Mouse (Mus musculus): ENCODE results near the gene Gimap1. TPM values are rescaled to one million over a fixed set of nuclear protein-coding genes. Genes with fewer than 3 reads are reported as not detected.
A peak's percentile ranks its signal among the peaks of the same experiment; 100 is the strongest.

Gene Gimap1
- 1 to 10 TPM; 1.9 to 3.1 TPM for total RNA-seq (2021)

- DNase-seq (ENCODE audit: low spot score in 2 of 2) = no peak
- intact Hi-C loops (cut with DNase I) = no loop called here
Observed at GRCm38 (mm10) chr6:48738961-48739779, at the start of gene Gimap1. TSS of gene Gimap1 (plus strand) at chr6:48739054.

DNA sequence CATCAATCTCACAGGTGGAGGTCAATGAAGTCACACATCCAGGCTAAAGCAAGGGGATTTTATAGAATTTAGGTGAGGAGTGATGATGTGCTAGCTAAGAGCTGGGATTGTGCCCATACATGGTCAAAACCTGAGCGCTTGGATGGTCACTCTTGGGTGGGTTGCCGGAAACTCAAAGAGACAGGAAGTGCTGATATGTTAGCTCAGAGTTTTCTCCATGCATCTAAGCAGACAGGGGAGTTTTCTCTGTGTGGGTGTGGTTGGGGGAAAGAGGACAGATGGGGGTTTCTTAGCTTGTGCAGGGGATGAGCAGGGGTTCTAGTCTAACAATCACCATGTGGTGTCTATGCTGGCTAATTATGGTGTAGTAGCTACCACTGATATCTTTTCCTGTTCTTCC is 49.5 kb upstream of the Gimap1 start:
- intact Hi-C loops (cut with DNase I) = no loop called here
- no peak for DNase-seq (ENCODE audit: low spot score in 2 of 2)

GRCm38 (mm10) chr6:48692962-48693361 is 45.9 kb upstream of the Gimap1 start:
- no peak for DNase-seq (ENCODE audit: low spot score in 2 of 2)
- intact Hi-C loops (cut with DNase I) = no loop called here

DNA sequence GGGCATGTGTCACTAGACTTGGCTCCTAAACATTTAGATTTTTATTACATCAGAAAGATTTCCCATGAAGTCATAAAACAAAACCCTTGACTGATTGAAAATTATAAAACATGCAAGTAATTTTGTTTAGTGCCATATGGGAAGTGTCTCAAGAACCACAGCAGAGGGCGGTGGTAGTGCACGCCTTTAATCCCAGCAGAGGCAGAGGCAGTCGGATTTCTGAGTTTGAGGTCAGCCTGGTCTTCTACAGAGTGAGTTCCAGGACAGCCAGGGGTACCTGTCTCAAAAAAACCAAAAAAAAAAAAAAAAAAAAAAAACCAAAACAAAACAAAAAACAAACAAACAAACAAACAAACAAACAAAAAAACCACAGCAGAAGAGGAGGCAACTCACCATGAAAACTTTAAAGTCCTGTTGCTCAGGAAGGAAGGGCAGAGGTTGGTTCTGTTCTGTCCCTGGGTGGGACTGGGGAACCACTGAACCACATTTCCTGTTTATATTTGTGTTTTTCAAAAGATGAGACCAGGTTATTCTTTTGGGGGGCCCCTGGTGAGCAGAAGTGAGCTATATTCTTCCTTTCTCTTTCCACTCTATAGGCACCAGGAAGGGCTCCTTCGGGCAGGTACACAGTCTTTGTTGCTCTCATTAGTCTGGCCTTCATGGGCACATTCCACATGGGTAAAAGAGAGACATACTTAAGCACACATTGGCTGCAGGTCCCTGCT is 41.9 kb upstream of the Gimap1 start:
- DNase-seq (ENCODE audit: low spot score in 2 of 2) = no peak
- intact Hi-C loops (cut with DNase I) = no loop called here

GRCm38 (mm10) chr6:48697555-48697930 is 41.3 kb upstream of the Gimap1 start:
- no peak for DNase-seq (ENCODE audit: low spot score in 2 of 2)
- intact Hi-C loops (cut with DNase I) = no loop called here

DNA sequence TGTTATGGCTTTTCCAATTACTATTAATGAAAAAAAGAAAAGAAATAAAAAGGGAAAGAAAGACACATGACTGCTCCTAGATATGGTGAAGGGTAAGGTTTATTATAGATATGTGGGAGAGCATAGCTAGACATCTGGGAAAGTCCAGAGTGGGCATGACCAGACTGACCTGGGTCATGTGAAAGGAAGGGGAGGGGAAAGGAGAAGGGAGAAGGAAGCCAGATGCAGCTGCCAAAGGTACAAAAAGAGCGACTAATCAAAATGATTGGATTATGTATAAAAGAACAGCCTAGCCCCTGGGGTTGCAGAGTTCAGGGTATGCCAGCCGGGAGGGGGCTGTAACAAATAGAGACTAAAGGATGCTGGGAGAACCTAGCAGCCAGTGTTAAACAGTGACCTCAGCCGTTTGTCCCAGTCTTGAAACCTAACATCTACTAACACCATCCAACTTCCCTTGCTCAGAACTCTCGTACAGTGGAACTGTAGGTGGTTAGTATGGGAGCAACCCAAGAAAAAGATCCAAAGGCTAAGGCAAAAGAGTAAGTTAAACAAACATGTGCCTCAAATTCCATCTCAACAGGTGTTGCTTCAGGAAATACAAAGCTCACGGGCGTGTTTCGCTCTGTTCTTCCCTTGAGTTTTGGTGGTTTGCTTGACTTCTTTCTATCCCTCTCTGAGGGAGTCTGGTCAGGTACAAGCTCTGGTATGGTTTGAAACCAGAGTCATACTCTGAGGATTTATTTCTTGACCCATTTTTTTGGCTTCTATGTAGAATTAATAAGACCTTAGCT is 40.6 kb upstream of the Gimap1 start:
- no peak for DNase-seq (ENCODE audit: low spot score in 2 of 2)

GRCm38 (mm10) chr6:48698888-48699287 is 40.0 kb upstream of the Gimap1 start:
- intact Hi-C loops (cut with DNase I) = no loop called here
- no peak for DNase-seq (ENCODE audit: low spot score in 2 of 2)

More for the DNA sequence above, 40.6 kb upstream of the Gimap1 start:
- intact Hi-C loops (cut with DNase I) = no loop called here

GRCm38 (mm10) chr6:48700251-48701075 is 38.4 kb upstream of the Gimap1 start:
- no peak for DNase-seq (ENCODE audit: low spot score in 2 of 2)
- intact Hi-C loops (cut with DNase I) = no loop called here

DNA sequence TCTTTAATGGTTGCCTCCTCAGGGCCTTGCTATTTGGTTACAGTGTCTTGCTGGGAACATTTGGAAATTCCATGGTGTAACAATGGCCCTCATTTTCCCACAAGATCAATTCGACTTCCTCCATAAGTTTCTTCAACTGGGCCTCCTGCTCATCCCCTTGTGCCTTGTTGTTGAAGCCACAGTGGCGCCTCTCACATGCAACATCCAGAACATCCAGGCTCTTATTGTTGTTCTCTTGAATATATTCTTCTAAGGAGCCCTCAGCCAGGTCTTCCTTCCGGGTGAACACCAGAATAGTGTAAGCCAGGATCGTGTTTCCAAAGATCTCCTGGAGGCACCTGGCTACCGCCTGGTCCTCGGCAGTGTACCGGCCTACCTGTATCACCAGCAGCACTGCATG is 36.7 kb upstream of the Gimap1 start:
- intact Hi-C loops (cut with DNase I) = no loop called here
- DNase-seq (ENCODE audit: low spot score in 2 of 2) = no peak

GRCm38 (mm10) chr6:48702601-48703000 is 36.3 kb upstream of the Gimap1 start:
- intact Hi-C loops (cut with DNase I) = no loop called here
- no peak for DNase-seq (ENCODE audit: low spot score in 2 of 2)

- no peak for DNase-seq (ENCODE audit: low spot score in 2 of 2)
- intact Hi-C loops (cut with DNase I) = no loop called here
Observed at GRCm38 (mm10) chr6:48704146-48704545, 34.7 kb upstream of the Gimap1 start.

GRCm38 (mm10) chr6:48706130-48706529 is 32.7 kb upstream of the Gimap1 start:
- intact Hi-C loops (cut with DNase I) = no loop called here
- DNase-seq (ENCODE audit: low spot score in 2 of 2) = no peak

DNA sequence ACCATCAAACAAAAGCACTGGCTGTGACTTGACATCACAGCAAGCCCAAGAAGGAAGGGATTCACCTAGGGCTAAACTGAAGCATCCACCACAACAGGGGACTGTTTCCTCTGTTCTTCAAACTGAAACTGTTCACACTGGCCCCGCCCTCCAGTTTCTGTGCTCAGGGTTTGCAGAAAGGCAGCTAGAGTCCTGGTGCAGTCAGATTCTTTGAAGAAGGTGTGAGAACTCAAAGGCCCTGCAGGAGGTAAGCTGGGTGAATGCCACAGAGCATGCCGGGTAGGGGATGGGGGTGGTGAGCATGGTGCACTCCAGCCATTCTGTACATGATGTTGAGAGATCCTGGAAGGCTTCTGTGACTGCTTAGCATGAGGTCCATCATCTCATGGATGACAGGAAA is 20.4 kb upstream of the Gimap1 start, which contains the start of the genes Gm28053 and Gimap7:
Gm28053 (plus strand) TSS at position 153 of the 400 bp plus-strand sequence.
Gimap7 (plus strand) TSS at position 167 of the 400 bp plus-strand sequence.
- DNase-seq (ENCODE audit: low spot score in 2 of 2) = no peak
- intact Hi-C loops (cut with DNase I) = no loop called here

DNA sequence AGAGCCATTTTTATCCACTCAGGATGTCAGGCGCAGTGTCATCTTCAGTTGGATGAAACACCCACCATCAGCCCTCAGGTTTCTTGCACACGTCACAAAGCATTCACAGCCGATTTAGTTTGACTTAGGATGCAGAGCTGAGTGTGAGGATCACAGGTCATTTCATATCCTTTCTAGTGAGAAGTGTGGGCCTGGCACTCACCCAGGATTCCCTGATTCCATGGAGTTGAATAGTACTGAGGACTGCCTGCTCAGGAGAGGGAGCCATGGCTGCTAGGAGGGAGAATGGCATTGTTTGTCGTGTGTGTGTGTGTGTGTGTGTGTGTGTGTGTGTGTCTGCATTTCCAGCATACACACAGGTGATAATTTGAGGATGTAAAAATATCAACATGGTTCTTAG is 18.5 kb upstream of the Gimap1 start:
- no peak for DNase-seq (ENCODE audit: low spot score in 2 of 2)
- intact Hi-C loops (cut with DNase I) = no loop called here

DNA sequence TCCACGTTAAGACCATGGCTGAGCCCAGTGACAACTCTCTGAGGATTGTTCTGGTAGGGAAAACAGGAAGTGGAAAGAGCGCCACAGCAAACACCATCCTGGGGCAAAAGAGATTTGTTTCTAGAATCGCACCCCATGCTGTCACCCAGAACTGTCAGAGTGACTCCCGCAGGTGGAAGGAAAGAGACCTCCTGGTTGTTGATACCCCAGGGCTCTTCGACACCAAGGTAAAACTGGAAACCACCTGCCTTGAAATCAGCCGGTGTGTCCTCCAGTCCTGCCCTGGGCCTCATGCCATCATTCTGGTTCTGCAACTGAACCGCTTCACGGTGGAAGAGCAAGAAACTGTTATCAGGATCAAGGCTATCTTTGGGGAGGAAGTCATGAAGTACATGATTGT is 15.4 kb upstream of the Gimap1 start:
- DNase-seq (ENCODE audit: low spot score in 2 of 2) = no peak
- intact Hi-C loops (cut with DNase I) = no loop called here

- DNase-seq (ENCODE audit: low spot score in 2 of 2) = peak in 1 of 2 experiments; percentile 9
- intact Hi-C loops (cut with DNase I) = no loop called here
Observed at GRCm38 (mm10) chr6:48725476-48725875, 13.4 kb upstream of the Gimap1 start.

DNA sequence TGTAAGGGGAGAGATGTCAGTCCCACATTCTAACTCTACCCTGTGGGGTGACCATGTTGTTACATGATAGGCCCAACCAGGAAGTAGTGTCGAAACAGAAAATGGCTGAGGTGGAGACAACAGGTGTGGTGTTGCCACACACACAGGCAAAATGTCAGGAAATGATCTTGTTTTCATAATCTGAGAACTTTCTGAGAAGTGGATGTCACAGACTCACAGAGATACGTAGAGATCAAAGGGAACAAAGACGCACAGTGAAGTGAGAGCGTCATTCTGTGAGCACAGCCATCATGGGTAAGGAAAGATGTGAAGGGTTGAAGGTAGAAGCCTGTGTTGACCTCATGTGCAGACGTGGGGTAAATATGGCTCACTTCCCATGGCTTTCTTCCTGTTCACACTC is 11.1 kb upstream of the Gimap1 start:
- no peak for DNase-seq (ENCODE audit: low spot score in 2 of 2)
- intact Hi-C loops (cut with DNase I) = no loop called here

DNA sequence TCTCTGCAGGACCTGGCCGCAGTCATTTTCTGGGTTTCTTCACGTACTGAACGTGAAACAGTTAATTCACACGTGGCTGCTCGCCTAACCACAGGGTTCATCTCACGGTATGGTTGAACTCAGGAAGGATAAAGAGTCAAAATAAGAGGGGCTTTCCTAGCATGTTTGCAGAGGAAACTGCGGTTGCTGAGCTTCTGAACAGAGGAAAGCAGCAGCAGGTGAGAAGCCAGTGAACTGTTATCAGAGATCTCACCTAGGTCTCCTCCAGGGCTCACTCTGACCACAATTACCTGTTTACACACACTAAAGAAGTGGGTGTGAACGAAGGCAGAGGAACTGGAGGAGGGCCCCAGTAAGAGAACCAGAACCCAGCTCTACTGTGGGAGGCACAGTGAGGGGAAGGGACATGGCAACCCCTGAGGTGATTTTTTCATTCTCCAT is 6.0 kb upstream of the Gimap1 start:
- intact Hi-C loops (cut with DNase I) = no loop called here
- no peak for DNase-seq (ENCODE audit: low spot score in 2 of 2)

- no peak for DNase-seq (ENCODE audit: low spot score in 2 of 2)
- intact Hi-C loops (cut with DNase I) = no loop called here
Observed at GRCm38 (mm10) chr6:48733660-48734059, 5.2 kb upstream of the Gimap1 start.

Measured in left cerebral cortex, postnatal 36 days (tissue).